Mouse (Mus musculus): ENCODE results near the gene Smim1. TPM values are rescaled to one million over a fixed set of nuclear protein-coding genes. Genes with fewer than 3 reads are reported as not detected.

The Smim1 gene
- total RNA-seq (2022), result 10 to 100 TPM in 2 of 4 experiments, 1 to 10 TPM in 2; 9.3 to 15.6 (median 11.2) TPM

DNA sequence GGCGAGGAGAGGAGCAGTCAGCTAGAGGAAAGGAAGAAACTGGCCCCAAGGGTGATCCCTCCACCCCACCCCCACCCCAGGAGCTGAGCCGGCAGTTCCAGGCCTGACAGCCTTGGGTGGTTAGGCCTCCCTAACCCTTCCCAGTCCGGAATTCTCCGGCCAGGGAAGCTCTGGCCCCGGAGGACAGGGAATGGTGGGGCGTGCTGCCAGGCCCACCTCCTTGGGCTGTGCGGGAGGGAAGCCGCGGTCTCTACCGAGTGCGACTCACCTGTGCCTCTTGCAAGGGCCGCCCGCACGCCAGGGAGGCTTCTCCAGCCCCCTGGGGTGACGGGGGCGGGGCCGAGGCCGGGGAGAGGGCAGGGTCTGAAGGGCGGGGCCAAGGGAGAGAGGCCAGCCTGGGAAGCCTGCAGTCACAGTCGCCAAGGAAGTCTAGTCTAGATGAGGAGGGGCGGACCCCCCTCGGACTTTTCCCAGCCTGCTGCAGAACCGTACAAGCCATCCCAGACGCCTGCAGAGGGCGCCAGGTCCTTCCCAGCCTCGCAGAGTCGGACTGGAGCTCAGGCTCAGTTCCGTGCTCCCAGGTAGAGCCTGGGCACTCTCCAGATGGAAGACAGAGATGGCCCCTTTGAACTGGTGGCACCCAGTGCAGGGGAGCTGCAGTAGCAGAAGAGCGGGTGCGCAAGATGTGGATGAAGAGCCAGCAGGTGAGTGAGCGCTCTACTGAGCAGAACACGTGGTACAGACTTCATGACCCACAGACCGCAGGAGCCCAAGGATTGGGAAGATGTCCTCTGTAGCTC lies at the start of gene Smim1:
TSS of gene Smim1 (minus strand) at position 590 of the 800 bp plus-strand sequence.
- peak in 1 of 2 experiments; percentile 67 for DNase-seq (ENCODE audit: low spot score in 2 of 2)

- no peak for DNase-seq (ENCODE audit: low spot score in 2 of 2)
Measured at GRCm38 (mm10) chr4:154071941-154072340, 45.9 kb upstream of the Smim1 start.

DNA sequence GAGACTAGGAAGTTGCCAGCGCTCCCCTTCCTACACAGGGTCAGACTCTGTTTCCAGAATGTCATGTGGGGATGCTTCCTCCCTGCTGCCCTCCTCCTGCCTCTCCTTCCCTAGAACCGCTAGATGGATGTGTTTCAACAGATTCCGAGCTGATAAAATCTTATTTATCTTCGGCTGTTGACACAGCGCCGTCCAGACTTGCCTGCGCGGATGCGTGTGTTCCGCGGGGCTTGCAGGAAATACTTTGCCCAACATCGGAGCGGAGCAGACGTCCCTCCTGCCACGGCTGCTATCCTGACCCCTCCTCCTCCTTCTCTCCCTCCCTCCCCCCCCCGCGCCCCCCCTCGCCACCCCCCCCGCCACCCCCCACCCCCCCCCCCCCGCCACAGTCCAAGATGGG lies 45.5 kb upstream of the Smim1 start:
- DNase-seq (ENCODE audit: low spot score in 2 of 2), result no peak

GRCm38 (mm10) chr4:154070896-154071295 lies 44.9 kb upstream of the Smim1 start:
- DNase-seq (ENCODE audit: low spot score in 2 of 2), result no peak

DNA sequence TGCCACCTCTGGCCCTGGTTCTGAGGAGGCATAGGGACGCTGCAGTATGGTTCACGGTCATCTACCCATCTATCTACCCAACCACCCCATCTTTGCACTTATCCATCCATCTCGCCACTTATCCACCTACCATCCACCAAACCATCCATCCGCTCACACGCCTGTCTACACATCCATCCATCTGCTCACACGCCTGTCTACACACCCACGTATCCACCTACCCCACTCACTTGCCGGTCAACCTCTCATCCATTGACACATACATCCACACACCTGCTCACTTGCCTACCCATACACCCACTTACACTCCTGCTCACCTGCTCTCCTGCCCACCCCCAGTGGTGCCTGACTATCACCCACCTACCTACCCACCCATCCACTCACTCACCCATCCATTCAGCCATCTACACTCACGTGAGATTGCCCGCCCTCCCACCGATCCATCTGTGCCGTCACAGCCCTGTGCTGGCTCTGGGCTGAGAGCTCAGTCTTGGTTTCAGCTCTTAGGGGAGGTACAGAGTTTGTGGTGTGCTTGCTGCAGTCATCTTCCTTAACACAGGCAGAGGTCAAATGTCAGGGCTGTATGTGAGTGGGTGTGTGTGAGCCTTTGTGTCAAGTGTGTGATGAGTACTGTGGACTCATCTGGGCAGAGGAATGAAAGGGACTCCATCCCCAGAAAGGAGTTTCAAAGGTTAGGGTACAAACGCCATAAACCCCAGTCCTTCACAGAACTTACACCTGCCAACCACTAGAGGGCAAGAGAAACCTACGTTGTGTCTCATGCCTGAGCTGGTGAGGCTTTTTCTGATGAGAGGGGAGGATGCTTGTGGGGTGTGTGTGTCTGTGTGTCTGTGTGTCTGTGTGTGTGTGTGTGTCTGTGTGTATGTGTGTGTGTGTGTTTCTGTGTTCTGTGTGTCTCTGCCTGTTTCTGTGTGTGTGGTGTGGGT lies 39.1 kb upstream of the Smim1 start:
- peak; percentile 42 to 46 for DNase-seq (ENCODE audit: low spot score in 2 of 2)

DNA sequence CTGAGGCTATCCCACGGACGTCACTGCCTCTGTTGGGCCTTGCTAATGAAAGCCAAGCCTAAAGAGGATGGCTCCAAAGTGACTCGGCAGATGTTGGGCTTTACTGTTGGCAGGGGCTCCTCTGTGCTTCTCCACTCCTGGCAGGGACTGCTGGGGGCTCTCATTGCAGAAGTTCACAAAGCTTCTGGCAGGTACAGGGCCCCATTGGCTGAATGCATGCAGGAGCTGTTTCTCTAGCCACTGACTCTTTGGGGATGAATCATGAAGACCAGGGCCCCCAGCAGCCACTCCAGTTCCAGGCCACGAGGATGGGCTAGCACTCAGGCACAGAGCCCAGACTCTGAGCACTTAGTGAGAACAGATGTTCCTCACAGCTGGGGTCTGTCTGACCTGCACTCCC lies 31.7 kb upstream of the Smim1 start:
- DNase-seq (ENCODE audit: low spot score in 2 of 2), result no peak

DNA sequence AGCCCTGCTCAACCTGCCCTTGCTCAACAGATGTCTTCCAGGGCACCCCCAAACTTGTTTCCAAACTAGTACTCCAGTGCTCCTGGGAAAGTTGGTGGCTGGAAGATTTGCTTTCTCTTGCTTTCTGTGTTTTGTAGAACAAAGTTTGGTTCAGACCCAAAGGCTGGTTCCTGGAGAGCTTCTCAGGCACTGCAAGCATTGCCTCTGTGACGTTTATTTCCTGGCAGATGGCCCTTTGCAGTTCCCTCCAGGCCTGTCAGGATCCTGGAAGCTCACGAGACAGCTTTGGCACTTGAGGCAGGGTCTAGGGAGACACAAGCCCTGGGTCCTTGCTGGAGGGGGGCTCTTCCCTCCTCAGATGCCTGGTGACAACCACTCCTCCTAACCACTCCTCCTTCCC lies 30.6 kb upstream of the Smim1 start:
- no peak for DNase-seq (ENCODE audit: low spot score in 2 of 2)

- DNase-seq (ENCODE audit: low spot score in 2 of 2), result no peak
Measured at GRCm38 (mm10) chr4:154056046-154056445, 30.0 kb upstream of the Smim1 start.

DNA sequence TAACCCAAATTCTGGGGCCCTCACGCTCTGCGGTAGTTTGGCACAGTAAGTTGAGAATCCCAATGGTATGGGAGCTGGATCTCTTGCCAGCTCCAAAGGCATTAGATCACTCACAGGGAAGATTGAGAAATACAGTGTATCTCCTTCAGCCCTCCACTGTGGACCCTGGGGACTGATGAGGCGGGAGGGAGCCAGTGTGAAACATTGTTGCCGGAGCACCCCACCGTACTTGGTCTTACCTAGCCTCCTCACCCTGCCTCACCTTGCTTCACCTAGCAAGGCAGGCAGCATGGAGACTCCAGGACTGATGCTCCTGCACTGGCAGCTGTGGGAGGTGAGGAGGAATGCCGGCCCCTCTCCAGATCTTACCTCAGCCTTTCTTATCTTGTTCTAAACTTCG lies 29.5 kb upstream of the Smim1 start:
- no peak for DNase-seq (ENCODE audit: low spot score in 2 of 2)

- DNase-seq (ENCODE audit: low spot score in 2 of 2), result no peak
Measured at GRCm38 (mm10) chr4:154053065-154053464, 27.0 kb upstream of the Smim1 start.

DNA sequence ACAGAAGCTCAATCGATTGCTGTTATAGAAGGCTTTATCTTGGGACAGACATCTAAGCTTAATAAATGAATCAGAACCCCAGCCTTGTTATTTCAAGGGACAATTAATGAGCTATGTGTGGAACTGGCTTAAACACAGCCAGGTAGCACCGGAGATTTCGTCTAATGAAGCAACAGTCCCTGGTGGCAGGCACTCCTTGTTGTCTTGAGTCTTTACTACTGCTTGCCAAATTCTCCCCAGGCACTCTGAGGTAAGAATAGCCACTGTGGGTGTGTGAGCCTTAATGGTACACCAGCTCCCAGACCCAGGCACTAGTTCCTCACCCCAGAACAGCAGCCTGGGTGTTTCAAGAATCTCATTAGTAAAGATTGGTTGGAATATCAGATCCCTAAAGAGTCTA lies 25.4 kb upstream of the Smim1 start:
- no peak for DNase-seq (ENCODE audit: low spot score in 2 of 2)

DNA sequence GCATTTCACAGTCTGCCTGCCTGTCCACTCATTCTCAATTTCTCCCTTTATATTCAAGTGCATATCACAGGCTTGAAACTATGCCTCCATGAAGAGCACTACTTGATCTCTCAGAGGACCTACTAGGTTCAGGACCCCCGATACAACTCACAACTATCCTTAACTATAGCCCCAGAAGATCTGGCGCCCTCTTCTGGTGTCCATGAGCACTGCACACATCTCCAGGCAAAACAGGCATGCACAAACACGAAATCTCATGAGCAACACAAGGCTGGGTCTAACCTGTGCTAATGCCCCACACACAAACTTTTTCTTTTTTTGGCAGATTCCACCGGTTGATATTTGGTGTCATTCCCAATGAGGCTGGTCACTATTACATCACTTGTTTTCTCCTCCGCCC lies 19.8 kb upstream of the Smim1 start:
- no peak for DNase-seq (ENCODE audit: low spot score in 2 of 2)

- DNase-seq (ENCODE audit: low spot score in 2 of 2), result no peak
Measured at GRCm38 (mm10) chr4:154042577-154042976, 16.5 kb upstream of the Smim1 start, which contains the start of gene Ccdc27. Ccdc27 (minus strand) TSS chr4:154042677.

DNA sequence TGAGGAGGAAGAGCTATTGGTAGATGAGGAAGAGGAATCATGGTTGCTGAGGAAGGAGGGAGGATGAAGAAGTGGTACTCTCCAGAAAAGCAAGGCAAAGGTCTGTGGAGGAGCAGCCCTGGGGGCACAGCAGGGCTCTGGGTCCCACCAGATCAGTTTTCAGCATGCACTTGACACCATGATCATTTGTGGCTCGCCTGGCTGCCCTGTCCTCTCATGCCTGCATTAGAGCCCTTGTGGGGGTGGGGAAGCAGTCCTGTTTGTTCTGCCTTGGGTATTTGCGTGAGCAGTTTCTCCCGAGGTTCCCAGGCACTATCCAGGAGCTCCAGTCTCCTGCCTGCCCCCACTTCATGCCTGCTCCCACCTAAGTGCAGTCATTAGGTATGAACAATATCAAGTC lies 11.1 kb upstream of the Smim1 start:
- DNase-seq (ENCODE audit: low spot score in 2 of 2), result no peak

DNA sequence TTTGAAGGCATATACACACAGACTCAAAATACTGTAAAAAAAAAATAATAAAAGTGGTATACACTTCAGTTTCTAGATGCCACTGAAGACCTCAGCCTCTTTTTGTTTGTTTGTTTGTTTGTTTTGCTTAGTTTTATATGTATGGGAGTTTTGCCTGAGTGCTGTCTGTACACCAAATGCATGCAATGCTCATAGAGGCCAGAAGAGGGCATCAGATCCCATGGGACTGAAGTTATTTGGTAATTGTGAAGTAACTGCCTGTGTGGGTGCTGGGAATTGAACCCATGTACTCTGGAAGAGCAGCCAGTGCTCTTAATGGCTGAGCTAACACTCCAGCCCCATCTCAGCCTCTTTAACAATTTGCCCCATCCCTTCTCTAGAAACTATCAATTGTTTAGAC lies 2.6 kb upstream of the Smim1 start:
- no peak for DNase-seq (ENCODE audit: low spot score in 2 of 2)

DNA sequence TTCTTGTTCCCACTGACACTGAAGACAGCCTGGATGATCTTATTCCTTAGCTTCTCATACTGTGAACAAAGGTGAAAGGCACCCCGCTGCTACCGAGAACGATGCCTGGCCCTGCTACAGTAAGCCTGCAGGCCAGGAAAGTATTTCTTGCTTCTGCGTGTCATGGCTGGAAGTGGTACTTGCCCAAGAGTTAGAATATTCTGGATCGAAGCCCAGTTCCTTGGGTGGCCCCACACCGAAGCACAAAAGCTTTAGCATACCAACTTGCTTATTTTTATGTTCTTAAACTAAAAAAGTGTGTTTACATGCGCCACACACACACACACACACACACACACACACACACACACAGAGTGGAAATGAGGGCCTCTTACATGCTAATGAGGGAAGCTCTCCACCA lies 2.0 kb upstream of the Smim1 start:
- DNase-seq (ENCODE audit: low spot score in 2 of 2), result no peak

DNA sequence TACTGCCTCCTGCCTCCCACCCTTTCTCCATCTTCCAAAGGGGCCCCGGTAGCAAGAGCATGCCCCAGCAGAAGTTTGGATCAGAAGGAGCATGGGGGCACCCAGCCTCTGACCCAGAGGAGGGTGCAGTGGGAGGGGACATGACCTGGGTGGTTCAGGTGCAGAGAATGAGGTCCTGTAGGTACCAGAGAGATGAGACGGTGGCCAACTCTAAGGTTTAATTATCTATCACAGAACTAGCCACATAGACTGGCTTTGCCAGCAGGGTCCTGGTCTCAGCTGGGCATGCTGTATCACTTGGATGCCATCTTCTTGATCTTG lies 371 bp upstream of the Smim1 start:
- no peak for DNase-seq (ENCODE audit: low spot score in 2 of 2)

- DNase-seq (ENCODE audit: low spot score in 2 of 2), result no peak
Measured at GRCm38 (mm10) chr4:154024729-154025521, 1.1 kb downstream of the Smim1 start.

DNA sequence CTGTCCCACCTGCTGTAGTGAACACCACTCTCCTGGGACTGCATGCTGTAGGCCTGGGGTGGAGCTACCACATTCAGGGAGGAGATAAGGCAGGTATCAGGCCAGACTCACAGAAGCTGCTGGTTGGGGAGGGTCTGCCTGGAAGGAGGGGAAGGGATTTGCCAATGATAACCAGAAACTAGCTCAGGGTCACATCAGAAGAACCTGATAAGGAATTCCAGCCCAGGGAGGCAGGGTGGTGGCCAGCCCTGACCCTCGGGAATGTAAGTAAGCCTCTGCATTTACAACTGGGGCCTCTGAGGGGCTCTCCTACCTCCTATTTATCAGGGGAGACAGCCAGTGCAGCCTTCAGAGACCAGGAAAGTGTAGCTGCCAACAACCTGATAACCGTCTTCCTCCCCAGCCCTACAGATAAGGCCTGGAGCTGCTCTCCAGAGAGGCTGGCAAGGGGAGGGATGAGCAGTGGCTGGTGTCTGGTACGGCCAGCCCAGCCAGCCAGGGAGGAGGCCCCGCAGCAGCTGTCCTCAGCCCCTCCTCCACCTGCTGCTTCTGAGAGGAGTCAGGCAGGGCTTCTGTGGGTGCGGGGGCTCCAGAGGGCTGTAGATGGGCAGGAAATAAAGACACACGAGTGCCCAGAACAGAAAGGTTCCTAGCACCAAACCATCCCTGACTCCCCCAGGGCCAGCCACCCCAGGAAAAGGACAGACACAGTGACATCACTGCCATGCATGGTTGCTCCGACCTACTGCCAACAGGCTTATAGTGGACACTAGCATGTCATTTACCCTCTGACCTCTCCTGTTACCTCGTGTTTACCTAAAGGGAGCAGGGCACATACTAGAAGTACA lies 2.1 kb downstream of the Smim1 start:
- DNase-seq (ENCODE audit: low spot score in 2 of 2), result peak in 1 of 2 experiments; percentile 54

- DNase-seq (ENCODE audit: low spot score in 2 of 2), result no peak
Measured at GRCm38 (mm10) chr4:154022844-154023243, 3.2 kb downstream of the Smim1 start.

- DNase-seq (ENCODE audit: low spot score in 2 of 2), result peak in 1 of 2 experiments; percentile 34
Measured at GRCm38 (mm10) chr4:154022407-154022806, 3.6 kb downstream of the Smim1 start.

Data from layer of hippocampus, adult 8-10 months (tissue).